ENCODE assay signal across 10 mouse cellular contexts in genomic region chr11:87039307-87039963, GRCm38 (mm10). TPM values are rescaled to one million over a fixed set of nuclear protein-coding genes. Genes with fewer than 3 reads are reported as not detected.
DNase-seq lines count a peak whose midpoint lies in the region; ATAC-seq and TF ChIP-seq lines count a peak whose summit lies in the region.
"Had no signal": no experiment of that assay in that cellular context is flagged by ENCODE, and none has a peak within 500 bp of the region (broad histone marks: within the 10 kb centered on the region; RNA-seq: fewer than 3 reads in every experiment).

No protein-coding gene starts in this region.

- no peaks in the 10 kb centered on the region for H3K27me3 ChIP-seq in forebrain, postnatal 0 days (ENCODE audit: insufficient read depth, low read length)
- H3K27me3 ChIP-seq in midbrain, embryonic 13.5 days: no peaks in the 10 kb centered on the region
- H3K27me3 ChIP-seq: limb, embryonic 15.5 days had no signal

- H3K9me3 ChIP-seq in forebrain, postnatal 0 days (ENCODE audit: low read length): no peaks in the 10 kb centered on the region
- H3K9me3 ChIP-seq in midbrain, embryonic 13.5 days: no peaks in the 10 kb centered on the region
- H3K9me3 ChIP-seq: limb, embryonic 15.5 days had no signal

- 89% methylated on average over 9 of the region's 9 CpGs for WGBS in forebrain, postnatal 0 days
- 89% methylated on average over 9 of the region's 9 CpGs for WGBS in midbrain, embryonic 13.5 days

- TF ChIP-seq CTCF in forebrain, postnatal 0 days (IDR thresholded peaks at IDR 0.05; ENCODE audit: low read depth): no peak

- H3K4me2 ChIP-seq in forebrain, postnatal 0 days (ENCODE audit: low read depth): no peak overlapping the region
- H3K4me2 ChIP-seq in midbrain, embryonic 13.5 days (replicated peaks): no peak overlapping the region
- H3K4me2 ChIP-seq: limb, embryonic 15.5 days had no signal

- H3K36me3 ChIP-seq in forebrain, postnatal 0 days (ENCODE audit: insufficient read depth): peaks cover 68% of the 10 kb centered on the region
- H3K36me3 ChIP-seq in midbrain, embryonic 13.5 days: peaks cover 90% of the 10 kb centered on the region

- H3K4me1 ChIP-seq in forebrain, postnatal 0 days (ENCODE audit: insufficient read depth): no peaks in the 10 kb centered on the region
- H3K4me1 ChIP-seq in midbrain, embryonic 13.5 days (replicated peaks): no peaks in the 10 kb centered on the region
- H3K4me1 ChIP-seq: limb, embryonic 15.5 days had no signal

- no peak overlapping the region for H3K4me3 ChIP-seq in forebrain, postnatal 0 days (ENCODE audit: low read depth, low read length)
- no peak overlapping the region for H3K4me3 ChIP-seq in midbrain, embryonic 13.5 days (replicated peaks)
- H3K4me3 ChIP-seq: limb, embryonic 15.5 days had no signal

- H3K9ac ChIP-seq in forebrain, postnatal 0 days: no peak overlapping the region
- no peak overlapping the region for H3K9ac ChIP-seq in midbrain, embryonic 13.5 days (replicated peaks)
- H3K9ac ChIP-seq: limb, embryonic 15.5 days had no signal

- no peak overlapping the region for H3K27ac ChIP-seq in forebrain, postnatal 0 days (ENCODE audit: low read depth, low read length)
- no peak overlapping the region for H3K27ac ChIP-seq in midbrain, embryonic 13.5 days
- H3K27ac ChIP-seq: limb, embryonic 15.5 days had no signal

- DNase-seq in spleen, postnatal 36 days (ENCODE audit: low spot score in 2 of 2): peak; percentile 18 to 38
- DNase-seq in spleen, postnatal 4 days (ENCODE audit: low spot score in 2 of 2): no peak
- peak; percentile 87 for DNase-seq in lung, postnatal 36 days
- no peak for DNase-seq in forebrain, postnatal 0 days
- DNase-seq in urinary bladder, adult 18-20 months (ENCODE audit: low spot score in 2 of 2): no peak
- DNase-seq: cerebellum, postnatal 25 days; right cerebral cortex, postnatal 25 days had no signal

- peak; percentile 96 for ATAC-seq in granulocyte monocyte progenitor cell, adult 5-6 weeks (replicated peaks; ENCODE audit: poor library complexity, severe bottlenecking)
- ATAC-seq in forebrain, postnatal 0 days: no peak
- no peak for ATAC-seq in midbrain, embryonic 13.5 days

RNA-seq across cellular contexts. Expression of gene Gdpd1, which starts 34.4 kb away (rescaled TPM):
- 0.11 and 1.1 TPM in 2 replicates for total RNA-seq in granulocyte monocyte progenitor cell, adult 5-6 weeks (2014; fragmentation: Nextera tagmentation)
- total RNA-seq in granulocyte monocyte progenitor cell, adult 5-6 weeks (2017): 0.57 TPM in 1 of 2 replicates, not detected in the other
- total RNA-seq in forebrain, postnatal 0 days (2014; rRNA removed): 73.7 and 85.2 TPM in 2 replicates
- polyA plus RNA-seq in forebrain, postnatal 0 days (2015; fragmentation: Nextera tagmentation; extraction: Ambion mirVana): 182 and 186 TPM in 2 replicates
- polyA plus RNA-seq in midbrain, embryonic 13.5 days (2015; fragmentation: Nextera tagmentation; extraction: Ambion mirVana): 186 and 190 TPM in 2 replicates

RNA-seq across cellular contexts. Expression of gene Ypel2, which starts 45.9 kb away (rescaled TPM):
- 11.6 and 18.4 TPM in 2 replicates for total RNA-seq in granulocyte monocyte progenitor cell, adult 5-6 weeks (2014; fragmentation: Nextera tagmentation)
- 6.7 and 6.9 TPM in 2 replicates for total RNA-seq in granulocyte monocyte progenitor cell, adult 5-6 weeks (2017)
- total RNA-seq in forebrain, postnatal 0 days (2014; rRNA removed): 5.6 and 6.3 TPM in 2 replicates
- polyA plus RNA-seq in forebrain, postnatal 0 days (2015; fragmentation: Nextera tagmentation; extraction: Ambion mirVana): 3.7 and 4.5 TPM in 2 replicates
- 8.5 and 10.2 TPM in 2 replicates for polyA plus RNA-seq in midbrain, embryonic 13.5 days (2015; fragmentation: Nextera tagmentation; extraction: Ambion mirVana)

RNA-seq across cellular contexts. Expression of gene Smg8, which starts 47.1 kb away (rescaled TPM):
- 17.5 and 19.5 TPM in 2 replicates for total RNA-seq in granulocyte monocyte progenitor cell, adult 5-6 weeks (2014; fragmentation: Nextera tagmentation)
- 22.3 and 34.6 TPM in 2 replicates for total RNA-seq in granulocyte monocyte progenitor cell, adult 5-6 weeks (2017)
- 25.7 and 30.2 TPM in 2 replicates for total RNA-seq in forebrain, postnatal 0 days (2014; rRNA removed)
- 16.2 and 17.1 TPM in 2 replicates for polyA plus RNA-seq in forebrain, postnatal 0 days (2015; fragmentation: Nextera tagmentation; extraction: Ambion mirVana)
- 23.0 and 23.7 TPM in 2 replicates for polyA plus RNA-seq in midbrain, embryonic 13.5 days (2015; fragmentation: Nextera tagmentation; extraction: Ambion mirVana)

Comparison
In these comparisons a context has a peak if more than half of its experiments do, and no peak if none do; other contexts are left out.
1. DNase-seq: peak in spleen, postnatal 36 days (2 of 2) and lung, postnatal 36 days (single experiment); none in spleen, postnatal 4 days (0 of 2), forebrain, postnatal 0 days (single experiment) and urinary bladder, adult 18-20 months (0 of 2).
2. RNA of gene Gdpd1, which starts 34.4 kb away (total RNA-seq): 73.7 to 85.2 TPM in forebrain, postnatal 0 days; 0.11 to 1.1 TPM in granulocyte monocyte progenitor cell, adult 5-6 weeks; every median in the first group is over 10 times any median in the second.